Mouse (Mus musculus) heart, postnatal 0 days (tissue): ENCODE results near the gene Usp12. TPM values are rescaled to one million over a fixed set of nuclear protein-coding genes. Genes with fewer than 3 reads are reported as not detected.
A peak's percentile ranks its signal among the peaks of the same experiment; 100 is the strongest.

Experiments used
- ATAC-seq: fragments of 200-750 bp; cut with Nextera tagmentation; 2 replicates; pipeline ENCODE4 v1.8.0; 2017; ENCODE audit warnings: low read depth, moderate number of reproducible peaks, moderate library complexity; ENCODE audit not compliant: insufficient read depth
- DNase-seq: peaks from one replicate; pipeline ENCODE4 v3.0.0-alpha.2; 2016; ENCODE audit warnings: low spot score
- H3K27ac ChIP-seq: fragments of 300-500 bp; sonication (generic); 2 replicates; pipeline ENCODE4 v1.5.1; 2014; ENCODE audit warnings: low read depth, mild to moderate bottlenecking
- H3K27me3 ChIP-seq: fragments of 300-500 bp; sonication (generic); 2 replicates; pipeline ENCODE4 v1.6.1; 2014; ENCODE audit warnings: low read length, mixed read lengths; ENCODE audit not compliant: control insufficient read depth, insufficient read depth
- H3K36me3 ChIP-seq: fragments of 300-500 bp; sonication (generic); replicated peaks from 2 replicates; pipeline ENCODE4 v1.6.1; 2014; ENCODE audit warnings: low read length, mixed read lengths; ENCODE audit not compliant: control insufficient read depth, insufficient read depth
- H3K4me1 ChIP-seq: fragments of 300-500 bp; sonication (generic); 2 replicates; pipeline ENCODE4 v1.6.1; 2014; ENCODE audit warnings: antibody characterized with exemption; ENCODE audit not compliant: control insufficient read depth, insufficient read depth
- H3K4me2 ChIP-seq: fragments of 300-500 bp; sonication (generic); 2 replicates; pipeline ENCODE4 v1.6.1; 2014; ENCODE audit warnings: low read depth, mild to moderate bottlenecking, low read length, moderate library complexity
- H3K4me3 ChIP-seq: fragments of 300-500 bp; sonication (generic); 2 replicates; pipeline ENCODE4 v1.5.1; 2014; ENCODE audit warnings: low read depth, low read length
- H3K9ac ChIP-seq: fragments of 300-500 bp; sonication (generic); replicated peaks from 2 replicates; pipeline ENCODE4 v1.6.1; 2014; ENCODE audit warnings: low read depth, low read length, mixed read lengths
- H3K9me3 ChIP-seq: fragments of 300-500 bp; sonication (generic); replicated peaks from 2 replicates; pipeline ENCODE4 v1.6.1; 2016; ENCODE audit warnings: low read length; ENCODE audit not compliant: control insufficient read depth
- CTCF ChIP-seq: IDR thresholded peaks from 2 replicates; pipeline ENCODE4 v1.5.1; 2016; ENCODE audit warnings: antibody characterized with exemption, control low read depth, low read depth
- EP300 ChIP-seq: IDR thresholded peaks from 2 replicates; pipeline ENCODE4 v1.6.1; 2016; ENCODE audit warnings: antibody characterized with exemption, low read depth
- WGBS: fragments of 180-500 bp; shearing (Covaris S2); extraction: QIAGEN DNeasy Blood & Tissue Kit; methylation state at CpG from one replicate; pipeline ENCODE4 v1.1.7; 2014; 5-methylcytosine and 5-hydroxymethylcytosine counted together
- polyA plus RNA-seq: library from polyadenylated mRNA; unstranded; fragments of >200 nt; fragmentation: Nextera tagmentation; extraction: Ambion mirVana; gene quantifications from 2 replicates; pipeline ENCODE4 v1.2.1, GENCODE M21; 2015
- total RNA-seq: library from RNA; depleted of rRNA; stranded (reverse); fragments of >200 nt; gene quantifications from 2 replicates; pipeline ENCODE4 v1.2.3, GENCODE M21; 2014; ENCODE audit warnings: low replicate concordance

The Usp12 gene
- total and polyA plus RNA-seq, 2 experiments from 2014 or later, result 6.1 to 6.7 TPM

DNA sequence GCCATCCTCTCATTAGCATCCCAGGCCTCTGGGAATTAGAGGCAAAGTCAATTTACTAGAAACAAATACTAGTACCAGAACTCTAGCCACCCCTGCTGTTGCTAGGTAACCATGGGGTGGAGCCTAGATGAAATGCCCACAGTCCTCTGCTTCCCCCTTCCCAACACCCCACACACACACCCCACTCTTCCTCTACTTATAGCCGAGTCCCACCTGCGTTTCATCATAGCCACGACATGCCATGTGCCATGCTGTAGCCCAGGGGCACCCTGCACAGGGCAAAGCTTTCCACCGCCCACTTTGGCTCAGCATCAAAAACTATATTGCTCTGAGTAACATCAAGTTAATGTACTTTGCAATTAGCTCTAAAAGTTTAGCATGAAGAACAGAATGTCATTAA is 67.8 kb downstream of the Usp12 start:
- no peaks in the 10 kb centered on the region for H3K36me3 ChIP-seq
- no peak overlapping the region for H3K4me3 ChIP-seq
- no peaks in the 10 kb centered on the region for H3K27me3 ChIP-seq
- 87% methylated on average over 4 of the region's 4 CpGs for WGBS
- H3K9me3 ChIP-seq, result no peaks in the 10 kb centered on the region
- DNase-seq (no peak), ATAC-seq (no peak)
- no peaks in the 10 kb centered on the region for H3K4me1 ChIP-seq
- TF ChIP-seq CTCF, result no peak
- no peak for TF ChIP-seq EP300
- no peak overlapping the region for H3K9ac ChIP-seq
- no peak overlapping the region for H3K4me2 ChIP-seq
- H3K27ac ChIP-seq, result no peak overlapping the region

DNA sequence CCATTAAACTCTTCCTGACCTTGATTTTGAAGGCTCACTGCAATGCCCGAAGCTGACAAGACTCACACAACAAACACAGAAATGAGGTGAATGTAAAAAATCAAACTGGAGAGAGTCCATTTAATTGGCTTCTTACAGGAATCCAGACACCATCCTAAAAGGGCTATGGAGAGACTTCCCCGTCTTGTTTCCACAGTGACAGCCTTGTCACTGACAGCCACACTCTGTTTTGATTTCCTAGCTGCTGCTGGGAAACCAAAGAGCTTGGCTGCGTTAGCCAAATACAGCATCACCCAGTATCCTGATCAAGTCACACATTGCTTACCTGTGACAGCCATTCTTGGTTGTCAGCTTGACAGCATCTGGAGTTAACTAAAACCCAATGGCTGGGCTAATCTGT is 69.8 kb downstream of the Usp12 start:
- ATAC-seq (no peak), DNase-seq (no peak)
- no peak overlapping the region for H3K27ac ChIP-seq
- H3K27me3 ChIP-seq, result no peaks in the 10 kb centered on the region
- H3K36me3 ChIP-seq, result no peaks in the 10 kb centered on the region
- H3K4me3 ChIP-seq, result no peak overlapping the region
- H3K9me3 ChIP-seq, result no peaks in the 10 kb centered on the region
- WGBS, result 39% methylated on average over 3 of the region's 3 CpGs
- no peak overlapping the region for H3K9ac ChIP-seq
- no peak overlapping the region for H3K4me2 ChIP-seq
- H3K4me1 ChIP-seq, result no peaks in the 10 kb centered on the region
- TF ChIP-seq EP300, result no peak
- no peak for TF ChIP-seq CTCF

DNA sequence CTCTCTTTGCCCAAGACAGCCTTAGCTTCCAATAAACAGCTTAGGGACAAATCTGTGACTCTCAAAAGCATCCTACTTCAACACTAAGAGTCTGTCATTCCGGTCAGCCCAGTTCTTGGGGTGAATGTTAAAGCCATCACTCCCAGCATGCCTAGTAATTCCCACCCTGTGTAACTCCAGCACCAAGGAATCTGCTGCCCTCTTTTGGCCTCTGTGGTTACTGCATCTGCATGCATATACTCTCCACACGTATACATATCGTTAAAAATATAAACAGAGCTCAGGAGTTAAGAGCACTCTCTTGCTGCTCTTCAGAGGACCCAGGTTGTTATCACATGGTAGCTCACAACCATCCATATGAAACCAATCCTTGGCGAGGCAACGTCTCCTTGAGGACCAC is 71.4 kb downstream of the Usp12 start:
- TF ChIP-seq CTCF (no peak), EP300 (no peak)
- no peak overlapping the region for H3K4me3 ChIP-seq
- WGBS, result 93% methylated on average over 5 of the region's 5 CpGs
- H3K4me2 ChIP-seq, result no peak overlapping the region
- ATAC-seq (no peak), DNase-seq (no peak)
- no peaks in the 10 kb centered on the region for H3K27me3 ChIP-seq
- H3K9me3 ChIP-seq, result no peaks in the 10 kb centered on the region
- H3K36me3 ChIP-seq, result no peaks in the 10 kb centered on the region
- H3K4me1 ChIP-seq, result no peaks in the 10 kb centered on the region
- no peak overlapping the region for H3K27ac ChIP-seq
- H3K9ac ChIP-seq, result no peak overlapping the region

DNA sequence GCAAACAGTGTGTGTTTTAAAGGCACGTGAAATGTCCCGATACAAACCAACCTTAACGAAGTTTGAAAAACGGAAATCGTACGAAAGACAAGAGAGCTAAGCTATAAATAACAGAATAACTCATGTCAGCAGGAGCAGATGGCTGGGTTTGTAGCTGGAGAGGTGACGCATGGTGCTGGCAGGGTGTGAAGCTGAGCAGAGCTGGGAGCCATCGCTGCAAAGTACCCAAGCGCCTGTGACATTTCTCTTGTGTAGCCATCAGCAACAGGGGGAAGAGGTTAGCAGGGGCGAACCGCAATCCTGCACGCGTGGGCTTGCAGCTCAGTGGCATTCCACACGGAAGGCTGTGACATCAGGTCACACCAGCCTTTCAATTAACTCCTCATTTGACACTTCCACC is 72.6 kb downstream of the Usp12 start:
- Histone ChIP-seq H3K36me3 (no peaks in the 10 kb centered on the region), H3K9me3 (no peaks in the 10 kb centered on the region), H3K27ac (no peak overlapping the region), H3K4me2 (peak overlapping the region; percentile 36), H3K27me3 (no peaks in the 10 kb centered on the region), H3K4me3 (no peak overlapping the region), H3K4me1 (no peaks in the 10 kb centered on the region), H3K9ac (no peak overlapping the region)
- DNase-seq (peak; percentile 52), ATAC-seq (peak; percentile 77; the same call in 1 of the 2 replicates)
- 19% methylated on average over 14 of the region's 14 CpGs for WGBS
- TF ChIP-seq EP300, result no peak
- no peak for TF ChIP-seq CTCF

DNA sequence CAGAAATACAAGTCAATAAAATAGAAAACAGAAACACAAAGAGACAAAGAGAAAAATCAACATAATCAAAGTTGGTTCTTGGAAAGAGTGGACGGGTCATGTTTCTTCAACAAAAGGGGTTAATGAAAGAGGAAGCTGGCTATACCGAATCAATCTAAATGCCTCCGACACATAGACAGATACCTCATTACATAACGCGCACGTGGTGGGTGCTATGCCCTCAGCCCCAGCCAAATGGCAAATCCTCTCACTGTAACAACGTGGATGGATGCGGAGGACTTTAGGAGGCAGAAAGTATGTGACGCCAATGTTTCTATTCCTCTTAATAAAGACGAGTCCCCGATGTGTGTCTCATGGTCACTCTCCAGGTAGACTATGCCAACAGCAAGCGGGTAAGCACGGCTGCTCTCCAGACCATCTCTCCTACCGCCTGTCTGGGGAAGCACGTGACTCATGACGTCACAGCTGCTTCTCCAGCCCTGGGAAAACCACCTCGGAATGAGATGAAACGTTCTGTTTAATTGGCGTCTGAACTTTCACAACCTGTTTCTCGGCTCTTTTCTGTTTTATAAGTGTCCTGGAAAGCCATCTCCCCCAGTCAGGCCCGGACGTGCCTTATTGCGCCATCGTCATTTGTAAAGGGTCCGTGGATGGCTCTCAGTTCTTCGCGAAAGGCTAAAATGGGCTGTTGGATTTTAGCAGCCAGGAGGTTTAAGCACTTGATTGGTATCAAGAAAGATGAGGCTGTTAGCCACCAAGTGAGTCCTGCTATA is 75.0 kb downstream of the Usp12 start:
- H3K9me3 ChIP-seq, result no peaks in the 10 kb centered on the region
- DNase-seq (no peak), ATAC-seq (no peak)
- H3K4me1 ChIP-seq, result no peaks in the 10 kb centered on the region
- no peaks in the 10 kb centered on the region for H3K36me3 ChIP-seq
- no peaks in the 10 kb centered on the region for H3K27me3 ChIP-seq
- TF ChIP-seq EP300, result no peak
- TF ChIP-seq CTCF, result no peak
- H3K4me3 ChIP-seq, result no peak overlapping the region
- H3K9ac ChIP-seq, result no peak overlapping the region
- H3K27ac ChIP-seq, result no peak overlapping the region
- 77% methylated on average over 27 of the region's 27 CpGs for WGBS
- no peak overlapping the region for H3K4me2 ChIP-seq

DNA sequence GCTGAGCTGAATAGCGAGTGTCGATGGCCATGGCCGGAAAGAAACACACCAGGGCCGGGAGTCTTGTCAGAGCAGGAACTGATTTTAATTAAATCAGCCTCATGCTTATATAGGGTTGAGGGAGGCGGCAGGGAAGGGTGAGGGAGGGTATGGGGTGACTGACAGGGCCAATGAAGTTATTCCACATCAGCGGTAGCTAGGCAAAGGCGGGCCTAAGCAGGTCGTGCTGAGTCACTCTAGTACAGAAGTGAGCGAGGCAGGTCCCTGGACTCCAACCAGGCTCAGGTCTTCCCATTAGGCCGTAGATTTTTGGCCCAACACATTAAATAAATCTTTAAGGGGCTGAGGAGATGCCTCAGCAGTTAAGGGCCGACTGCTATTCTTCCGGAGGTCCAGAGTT is 81.0 kb downstream of the Usp12 start:
- Histone ChIP-seq H3K9ac (no peak overlapping the region), H3K27me3 (no peaks in the 10 kb centered on the region), H3K27ac (no peak overlapping the region), H3K9me3 (0 out of 2 replicates have a peak, but pooled peaks cover 3% of the 10 kb centered on the region), H3K36me3 (no peaks in the 10 kb centered on the region), H3K4me3 (no peak overlapping the region), H3K4me2 (no peak overlapping the region), H3K4me1 (no peaks in the 10 kb centered on the region)
- ATAC-seq (no peak), DNase-seq (no peak)
- 88% methylated on average over 12 of the region's 12 CpGs for WGBS
- TF ChIP-seq EP300, result no peak
- TF ChIP-seq CTCF, result no peak
